Mouse (Mus musculus): ENCODE results near the gene Ocln. TPM values are rescaled to one million over a fixed set of nuclear protein-coding genes. Genes with fewer than 3 reads are reported as not detected.

Gene Ocln
- polyA plus RNA-seq, 1 experiment from 2014 or later = 76.9 TPM

DNA sequence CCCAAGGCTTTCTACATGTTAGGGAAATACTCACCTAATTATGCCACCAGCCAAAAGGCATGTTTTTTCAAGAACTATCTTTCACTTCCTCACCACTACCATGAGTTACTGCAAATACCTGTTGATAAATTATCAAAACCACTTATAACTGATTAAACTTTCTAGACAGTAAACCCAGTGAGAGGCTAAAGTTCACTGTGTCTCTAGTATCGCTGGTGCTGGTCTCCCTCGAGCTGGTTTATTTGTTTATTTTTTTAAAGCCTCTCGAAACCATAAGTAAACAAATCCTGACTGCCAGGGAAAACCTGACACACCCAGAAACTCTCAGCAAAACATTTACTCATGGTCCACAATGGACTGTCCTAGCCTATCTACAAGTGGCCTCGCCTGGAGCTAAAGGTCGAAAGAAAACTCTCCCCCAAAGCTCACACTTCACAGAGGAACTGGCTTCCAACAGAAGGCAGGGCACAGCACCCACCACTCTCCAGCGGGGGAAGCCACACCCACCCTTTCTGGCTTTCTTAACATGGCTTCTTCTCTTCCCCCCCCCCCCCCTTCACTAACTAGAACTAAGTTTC, 19.6 kb downstream of the Ocln start:
- no peaks in the 10 kb centered on the region for H3K27me3 ChIP-seq (replicated peaks; ENCODE audit: insufficient read depth, low read length)
- no peak overlapping the region for H3K4me2 ChIP-seq (replicated peaks; ENCODE audit: low read depth, low read length)
- no peaks in the 10 kb centered on the region for H3K9me3 ChIP-seq (ENCODE audit: low read length)
- 13% methylated on average over 6 of the region's 6 CpGs for WGBS
- DNase-seq (ENCODE audit: low spot score) = peak; percentile 80
- H3K27ac ChIP-seq (ENCODE audit: low read length) = peak overlapping the region; percentile 68
- peaks cover 4% of the 10 kb centered on the region; the same call in 1 of the 2 replicates for H3K4me1 ChIP-seq (ENCODE audit: insufficient read depth, low read depth, low read length)
- H3K36me3 ChIP-seq (ENCODE audit: insufficient read depth, low read length) = no peaks in the 10 kb centered on the region
- ATAC-seq = peak; percentile 94
- H3K9ac ChIP-seq (replicated peaks; ENCODE audit: low read depth) = no peak overlapping the region
- no peak overlapping the region for H3K4me3 ChIP-seq (ENCODE audit: low read depth, low read length)
- TF ChIP-seq EP300 (IDR thresholded peaks at IDR 0.05) (peak; percentile 85; the same call in 1 of the 2 replicates), CTCF (IDR thresholded peaks at IDR 0.05) (no peak)

GRCm38 (mm10) chr13:100526649-100527038, 25.9 kb downstream of the Ocln start:
- no peak overlapping the region for H3K27ac ChIP-seq (ENCODE audit: low read length)
- 57% methylated on average over 6 of the region's 6 CpGs for WGBS
- H3K36me3 ChIP-seq (ENCODE audit: insufficient read depth, low read length) = no peaks in the 10 kb centered on the region
- ATAC-seq (no peak), DNase-seq (ENCODE audit: low spot score) (no peak)
- no peak overlapping the region for H3K9ac ChIP-seq (replicated peaks; ENCODE audit: low read depth)
- H3K4me1 ChIP-seq (ENCODE audit: insufficient read depth, low read depth, low read length) = no peaks in the 10 kb centered on the region
- H3K4me2 ChIP-seq (replicated peaks; ENCODE audit: low read depth, low read length) = no peak overlapping the region
- no peaks in the 10 kb centered on the region for H3K9me3 ChIP-seq (ENCODE audit: low read length)
- TF ChIP-seq EP300 (IDR thresholded peaks at IDR 0.05) = no peak
- H3K4me3 ChIP-seq (ENCODE audit: low read depth, low read length) = no peak overlapping the region
- H3K27me3 ChIP-seq (replicated peaks; ENCODE audit: insufficient read depth, low read length) = no peaks in the 10 kb centered on the region

DNA sequence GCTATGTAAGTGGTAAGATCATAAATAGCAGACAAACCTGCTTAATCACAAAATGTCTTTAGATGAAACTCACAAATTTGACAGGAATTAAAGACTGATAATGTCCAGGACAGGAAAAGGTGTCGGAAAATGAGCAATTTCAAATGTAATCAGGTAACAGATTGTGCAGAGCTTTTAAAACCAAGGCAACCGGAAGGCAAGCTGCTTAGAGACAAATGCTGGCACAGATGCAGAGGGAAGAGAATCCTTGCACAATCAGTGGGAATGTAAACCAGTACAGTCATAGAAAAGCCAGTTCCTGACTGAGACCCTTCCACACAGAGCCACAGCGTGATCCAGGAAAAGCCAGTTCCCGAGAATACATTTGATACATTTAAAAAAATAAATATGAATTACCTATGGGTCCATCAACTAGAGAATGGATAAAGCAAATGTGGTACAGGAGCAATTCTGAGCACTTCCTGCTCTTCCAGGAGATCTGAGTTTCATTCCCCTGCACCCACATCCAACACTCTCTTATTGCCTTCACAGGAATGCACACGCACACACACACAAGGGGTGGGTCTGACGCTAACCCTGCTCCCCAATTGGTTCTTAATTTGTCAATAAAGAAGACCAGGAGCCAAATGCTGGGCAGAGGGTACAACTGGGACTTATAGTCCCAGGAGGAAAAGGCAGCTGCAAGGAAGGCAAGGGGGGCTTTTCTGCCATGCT, 26.4 kb downstream of the Ocln start:
- Histone ChIP-seq H3K27me3 (replicated peaks; ENCODE audit: insufficient read depth, low read length) (no peaks in the 10 kb centered on the region), H3K4me1 (ENCODE audit: insufficient read depth, low read depth, low read length) (no peaks in the 10 kb centered on the region), H3K9ac (replicated peaks; ENCODE audit: low read depth) (no peak overlapping the region), H3K9me3 (ENCODE audit: low read length) (no peaks in the 10 kb centered on the region), H3K4me3 (ENCODE audit: low read depth, low read length) (no peak overlapping the region), H3K4me2 (replicated peaks; ENCODE audit: low read depth, low read length) (no peak overlapping the region), H3K36me3 (ENCODE audit: insufficient read depth, low read length) (no peaks in the 10 kb centered on the region), H3K27ac (ENCODE audit: low read length) (no peak overlapping the region)
- peak; percentile 72 for DNase-seq (ENCODE audit: low spot score)
- WGBS = 47% methylated on average over 6 of the region's 6 CpGs
- peak; percentile 55 for ATAC-seq
- TF ChIP-seq EP300 (IDR thresholded peaks at IDR 0.05) (no peak), CTCF (IDR thresholded peaks at IDR 0.05) (no peak)

DNA sequence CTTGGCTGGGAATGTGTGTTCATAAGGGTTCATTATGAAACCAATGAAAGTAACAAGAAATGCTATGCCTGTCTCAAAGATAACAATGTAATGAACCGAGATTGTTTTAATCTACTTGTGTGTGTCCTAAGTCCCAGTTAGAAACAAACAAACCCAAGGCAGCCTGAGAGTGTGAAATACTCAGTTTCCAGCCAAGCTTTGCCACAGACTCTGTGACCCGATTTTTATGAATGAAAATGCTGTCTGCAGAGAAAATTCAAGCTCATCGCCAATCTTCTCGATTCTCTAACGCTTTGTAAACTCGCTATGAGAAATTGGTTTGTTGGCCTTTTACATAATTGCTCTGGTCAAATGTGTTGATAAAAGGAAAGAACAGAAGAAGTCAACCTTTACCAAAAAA, 27.6 kb downstream of the Ocln start:
- no peak for ATAC-seq
- H3K9me3 ChIP-seq (ENCODE audit: low read length) = no peaks in the 10 kb centered on the region
- no peak for DNase-seq (ENCODE audit: low spot score)
- WGBS = 86% methylated on average over 6 of the region's 6 CpGs
- no peaks in the 10 kb centered on the region for H3K4me1 ChIP-seq (ENCODE audit: insufficient read depth, low read depth, low read length)
- no peak overlapping the region for H3K9ac ChIP-seq (replicated peaks; ENCODE audit: low read depth)
- H3K27me3 ChIP-seq (replicated peaks; ENCODE audit: insufficient read depth, low read length) = no peaks in the 10 kb centered on the region
- H3K4me2 ChIP-seq (replicated peaks; ENCODE audit: low read depth, low read length) = no peak overlapping the region
- TF ChIP-seq EP300 (IDR thresholded peaks at IDR 0.05) (no peak), CTCF (IDR thresholded peaks at IDR 0.05) (no peak)
- no peak overlapping the region for H3K4me3 ChIP-seq (ENCODE audit: low read depth, low read length)
- H3K36me3 ChIP-seq (ENCODE audit: insufficient read depth, low read length) = no peaks in the 10 kb centered on the region
- no peak overlapping the region for H3K27ac ChIP-seq (ENCODE audit: low read length)

DNA sequence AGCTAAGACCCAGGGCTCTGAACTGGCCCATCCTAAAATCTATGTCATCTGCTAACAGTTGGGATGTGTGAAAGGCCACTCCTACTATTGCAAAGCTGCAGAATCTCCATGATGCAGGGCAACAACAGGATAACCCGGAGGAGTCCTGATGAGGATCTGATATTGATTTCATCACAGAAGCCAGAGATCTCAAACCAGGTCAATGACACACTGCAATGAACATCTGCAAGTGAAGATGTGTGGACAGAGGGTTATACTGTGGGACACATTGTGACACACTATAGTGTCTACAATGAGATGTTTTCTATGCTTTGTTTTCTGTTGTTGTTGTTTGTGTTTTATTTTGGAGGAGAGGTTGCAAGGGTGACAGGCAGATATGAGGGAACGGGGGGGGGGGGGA, 28.8 kb downstream of the Ocln start:
- Histone ChIP-seq H3K27me3 (replicated peaks; ENCODE audit: insufficient read depth, low read length) (no peaks in the 10 kb centered on the region), H3K4me1 (ENCODE audit: insufficient read depth, low read depth, low read length) (no peaks in the 10 kb centered on the region), H3K27ac (ENCODE audit: low read length) (no peak overlapping the region), H3K9me3 (ENCODE audit: low read length) (no peaks in the 10 kb centered on the region), H3K4me3 (ENCODE audit: low read depth, low read length) (no peak overlapping the region), H3K9ac (replicated peaks; ENCODE audit: low read depth) (no peak overlapping the region), H3K4me2 (replicated peaks; ENCODE audit: low read depth, low read length) (no peak overlapping the region), H3K36me3 (ENCODE audit: insufficient read depth, low read length) (no peaks in the 10 kb centered on the region)
- 72% methylated on average over 2 of the region's 2 CpGs for WGBS
- TF ChIP-seq CTCF (IDR thresholded peaks at IDR 0.05) = no peak
- no peak for TF ChIP-seq EP300 (IDR thresholded peaks at IDR 0.05)
- no peak for ATAC-seq
- DNase-seq (ENCODE audit: low spot score) = no peak

- Histone ChIP-seq H3K27me3 (replicated peaks; ENCODE audit: insufficient read depth, low read length) (no peaks in the 10 kb centered on the region), H3K9ac (replicated peaks; ENCODE audit: low read depth) (no peak overlapping the region), H3K27ac (ENCODE audit: low read length) (no peak overlapping the region), H3K9me3 (ENCODE audit: low read length) (no peaks in the 10 kb centered on the region), H3K4me3 (ENCODE audit: low read depth, low read length) (no peak overlapping the region), H3K36me3 (ENCODE audit: insufficient read depth, low read length) (no peaks in the 10 kb centered on the region), H3K4me1 (ENCODE audit: insufficient read depth, low read depth, low read length) (no peaks in the 10 kb centered on the region), H3K4me2 (replicated peaks; ENCODE audit: low read depth, low read length) (no peak overlapping the region)
- TF ChIP-seq EP300 (IDR thresholded peaks at IDR 0.05) = no peak
- no peak for TF ChIP-seq CTCF (IDR thresholded peaks at IDR 0.05)
- no peak for DNase-seq (ENCODE audit: low spot score)
- 78% methylated on average over 9 of the region's 9 CpGs for WGBS
- no peak for ATAC-seq
Observed at GRCm38 (mm10) chr13:100521724-100522591, 30.6 kb downstream of the Ocln start.

Data from lung, postnatal 0 days (tissue).